Mouse (Mus musculus): Measurements from ENCODE around the gene Ranbp17.
"Not testable (repeated sequence)": the region's sequence is repeated elsewhere in the genome, so short reads cannot be mapped to it uniquely, and the experiment has no call there.

Ranbp17 gene

DNA sequence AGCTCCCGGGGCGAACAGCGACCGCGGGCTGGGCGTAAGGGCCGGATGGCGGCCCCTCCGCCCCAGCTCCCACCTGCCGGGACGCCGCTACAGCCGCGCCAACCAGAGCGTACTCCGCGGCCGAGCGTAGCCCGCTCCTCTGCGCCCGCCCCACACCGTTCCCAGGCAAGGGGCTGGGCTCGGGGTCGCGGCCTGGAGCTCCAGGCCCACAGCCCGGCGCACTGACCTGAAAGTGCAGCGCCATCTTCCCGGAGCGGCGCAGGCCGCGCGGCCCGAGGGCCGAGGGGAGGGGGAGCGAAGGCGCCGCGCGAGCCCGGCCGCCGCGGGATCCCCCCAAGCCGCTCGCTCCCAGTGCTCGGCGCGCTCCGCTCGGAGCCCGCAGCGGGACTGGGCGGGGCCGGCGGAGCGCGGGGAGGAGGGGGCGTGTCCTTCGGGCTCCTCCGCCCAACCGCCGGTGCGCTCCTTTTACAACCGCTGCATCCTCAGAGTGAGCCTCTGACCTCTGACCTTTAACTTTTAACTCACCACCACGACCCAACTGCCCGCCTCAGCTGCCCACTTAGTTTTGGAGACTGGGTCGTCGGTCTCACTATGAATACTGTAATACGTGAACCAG is at the start of gene Ranbp17:
Ranbp17 (minus strand) TSS at position 371 of the 616 bp plus-strand sequence.
- DNase-seq, result peak; percentile 27 to 35

DNA sequence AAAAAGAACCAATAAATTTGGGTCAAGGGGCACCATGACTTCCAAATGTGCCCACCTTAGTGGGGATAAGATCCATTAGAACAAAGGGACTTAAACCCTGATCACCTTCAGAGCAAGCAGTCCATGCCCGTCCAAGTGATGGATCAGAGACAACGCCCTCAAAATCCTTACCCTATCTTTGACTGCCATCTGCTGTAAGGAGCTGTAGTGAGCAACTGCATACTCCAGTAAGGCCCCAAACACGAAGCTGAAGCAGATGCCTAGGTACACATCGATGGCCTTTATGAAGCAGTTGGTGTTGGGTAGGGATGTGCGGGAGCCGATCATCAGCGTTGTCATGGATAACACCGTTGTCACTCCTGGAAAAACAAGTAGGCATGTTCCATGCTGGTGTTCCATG is 40.6 kb upstream of the Ranbp17 start:
- no peak for DNase-seq

DNA sequence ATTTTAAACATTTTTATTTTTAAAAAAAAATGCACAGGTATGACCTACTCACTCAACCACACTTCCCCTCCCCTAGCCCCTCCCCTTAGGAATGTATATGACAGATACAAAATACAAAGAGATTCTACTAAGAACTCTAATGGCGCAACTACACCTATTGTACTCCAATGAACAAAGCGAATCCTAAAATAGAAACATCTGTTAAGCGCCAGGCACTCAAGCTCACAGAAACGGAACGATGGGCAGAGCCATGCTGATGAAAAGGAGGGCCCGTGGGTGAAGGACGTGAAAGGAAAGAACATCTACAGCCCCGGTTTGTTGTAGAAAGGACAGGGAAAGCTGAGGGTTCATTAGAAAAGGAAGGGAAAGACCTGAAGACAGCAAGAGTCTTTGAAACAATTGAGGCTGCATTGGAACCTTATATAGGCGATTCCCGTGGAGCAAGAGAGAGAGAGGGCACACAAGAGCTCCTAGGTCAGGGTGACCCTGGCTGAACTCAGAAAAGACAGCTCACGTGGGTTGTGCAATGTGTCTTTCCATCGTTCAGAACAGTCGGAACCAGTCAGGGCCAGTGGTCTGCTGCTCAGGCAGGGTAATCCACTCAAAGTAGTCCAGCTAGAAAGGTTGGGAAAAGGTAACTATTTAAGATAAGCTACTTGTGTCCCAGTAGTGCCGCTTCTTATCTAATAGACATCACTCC is 37.5 kb upstream of the Ranbp17 start:
- DNase-seq, result no peak

DNA sequence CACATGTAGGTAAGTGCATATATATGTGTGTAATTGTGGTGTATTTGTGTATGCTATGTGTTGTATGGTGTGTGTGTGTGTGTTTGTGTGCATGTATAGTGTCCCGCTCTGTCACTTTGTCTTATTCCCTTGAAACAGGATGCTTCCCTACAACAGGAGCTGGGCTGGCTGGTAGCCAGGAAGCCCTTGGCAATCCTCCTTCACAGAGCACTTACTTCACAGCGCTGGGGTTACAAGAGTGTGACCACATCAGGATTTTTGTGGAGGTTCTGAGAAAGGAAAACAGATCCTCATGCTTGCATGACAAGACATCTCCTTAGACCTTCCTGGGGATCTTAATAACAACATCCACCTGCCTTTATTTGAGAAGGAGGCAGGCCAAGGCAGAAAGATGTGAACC is 33.8 kb upstream of the Ranbp17 start:
- DNase-seq, result no peak

DNA sequence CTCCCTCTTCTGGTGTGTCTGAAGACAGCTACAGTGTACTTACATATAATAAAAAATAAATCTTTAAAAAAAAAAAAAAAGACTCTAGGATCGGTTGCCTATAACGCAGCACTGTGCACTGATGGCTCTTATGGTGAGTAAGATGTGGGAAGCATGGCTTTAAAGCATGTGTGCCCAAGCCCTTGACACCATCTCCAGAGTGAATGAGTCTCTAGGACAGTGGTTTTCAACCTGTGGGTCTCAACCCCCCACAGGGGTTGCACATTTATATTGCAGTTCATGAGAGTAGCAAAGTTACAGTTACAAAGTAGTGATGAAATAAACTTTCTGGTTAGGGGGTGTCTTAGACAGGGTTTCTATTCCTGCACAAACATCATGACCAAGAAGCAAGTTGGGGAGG is 31.4 kb upstream of the Ranbp17 start:
- DNase-seq, result no peak

DNA sequence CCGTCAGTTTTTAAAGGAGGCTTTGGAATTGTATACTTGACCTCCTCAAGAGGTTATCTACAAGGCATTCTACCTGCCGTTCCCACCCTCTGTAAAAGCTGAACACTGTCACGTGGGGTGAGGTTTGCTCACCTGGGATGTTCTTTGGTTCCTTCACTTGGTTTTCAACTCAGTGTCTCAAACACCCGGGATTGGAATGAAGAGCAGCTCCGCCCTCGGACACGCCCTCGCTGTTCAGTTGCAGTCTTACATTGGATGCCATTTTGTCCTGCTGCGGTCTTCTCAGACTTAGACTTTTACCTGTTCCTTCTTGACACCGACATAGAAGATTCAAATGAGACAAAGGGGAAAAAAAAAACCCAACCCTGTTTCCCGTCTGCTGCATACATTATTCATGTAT is 30.6 kb upstream of the Ranbp17 start:
- no peak for DNase-seq

DNA sequence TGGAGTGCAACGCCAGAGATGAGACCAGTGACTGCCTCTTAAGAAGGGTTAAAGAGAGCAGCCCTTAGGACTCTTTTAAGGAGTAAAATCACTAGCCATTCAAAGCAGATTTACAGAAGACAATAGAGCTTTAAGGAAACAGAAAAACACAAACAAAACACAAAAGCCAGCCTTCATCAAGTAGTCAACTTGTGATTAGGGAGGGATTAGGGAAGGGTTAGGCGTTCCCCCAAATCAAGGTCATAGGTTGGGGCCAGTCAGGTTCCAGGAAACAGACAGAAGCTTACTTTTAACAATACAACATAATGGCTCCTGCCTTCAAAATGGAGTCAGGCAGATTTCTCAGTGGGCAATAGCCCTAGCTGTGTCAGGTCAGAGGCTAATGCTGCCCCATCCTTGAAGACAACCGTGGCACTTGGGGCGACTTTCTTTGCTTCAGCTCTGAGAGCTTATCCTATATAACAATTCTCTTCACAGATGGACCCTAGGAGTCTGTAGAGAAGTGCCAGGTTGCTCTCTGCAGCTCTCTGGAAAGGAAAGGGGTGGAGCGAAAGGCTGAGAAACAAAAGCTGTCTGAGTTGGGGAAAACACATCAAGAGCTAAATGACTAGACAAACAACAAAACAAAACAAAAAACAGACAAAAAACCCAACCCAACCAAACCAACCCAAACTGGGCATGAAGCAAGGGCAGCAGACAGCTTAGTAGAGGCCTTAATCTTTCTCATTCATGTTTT is 24.0 kb upstream of the Ranbp17 start:
- DNase-seq, result no peak

DNA sequence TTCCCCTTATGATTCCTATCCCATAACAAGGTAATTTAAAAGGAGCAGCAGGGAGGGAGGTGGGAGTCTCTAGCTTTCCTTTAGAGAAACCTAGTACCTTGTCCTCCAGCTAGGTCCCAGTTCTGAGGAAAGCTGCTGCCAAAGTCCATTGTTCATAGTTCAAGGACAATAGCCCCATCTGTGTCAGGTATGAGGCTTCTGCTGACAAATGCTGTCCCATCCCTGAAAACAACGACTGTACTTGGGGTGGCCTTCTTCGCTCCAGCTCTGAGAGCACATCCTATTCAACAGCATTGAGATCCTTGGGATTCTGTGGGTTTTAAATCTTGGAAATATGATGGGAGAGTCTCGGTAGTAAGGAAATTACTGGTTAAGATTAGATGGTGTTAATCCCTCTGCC is 23.1 kb upstream of the Ranbp17 start:
- DNase-seq, result no peak

DNA sequence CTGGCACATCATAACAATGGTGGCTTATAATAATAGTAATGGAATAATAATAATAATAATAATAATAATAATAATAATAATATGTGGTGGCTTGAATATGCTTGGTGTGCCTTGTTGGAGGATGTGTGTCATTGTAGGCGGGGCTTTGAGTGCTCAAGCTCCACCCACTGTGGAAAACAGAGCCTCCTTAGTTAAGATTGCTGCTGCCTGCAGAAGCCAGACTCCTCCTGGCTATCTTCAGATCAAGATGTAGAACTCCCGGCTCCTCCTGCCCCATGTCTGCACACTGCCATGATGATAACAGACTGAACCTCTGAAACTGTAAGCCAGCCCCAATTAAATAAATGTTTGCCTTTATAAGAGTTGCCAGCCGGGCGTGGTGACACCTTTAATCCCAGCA is 21.0 kb upstream of the Ranbp17 start:
- no peak for DNase-seq

DNA sequence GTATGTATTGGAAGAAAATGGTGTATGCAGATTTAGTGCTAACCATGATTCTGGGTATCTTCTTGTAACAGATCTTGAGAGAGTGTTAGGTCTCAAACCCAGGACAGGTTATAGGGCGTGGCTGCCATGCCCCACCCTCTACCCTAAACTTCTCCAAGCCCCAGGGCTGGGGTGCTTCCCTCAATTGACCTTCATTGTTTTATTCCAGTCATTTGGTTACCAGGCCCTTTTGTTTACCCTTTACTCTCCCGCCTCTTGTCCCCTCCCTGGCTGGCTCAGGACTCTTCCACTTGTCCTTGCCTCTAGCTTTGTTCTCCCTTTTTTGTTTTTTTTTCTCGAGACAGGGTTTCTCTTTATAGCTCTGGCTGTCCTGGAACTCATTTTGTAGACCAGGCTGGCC is 20.0 kb upstream of the Ranbp17 start:
- DNase-seq, result no peak

DNA sequence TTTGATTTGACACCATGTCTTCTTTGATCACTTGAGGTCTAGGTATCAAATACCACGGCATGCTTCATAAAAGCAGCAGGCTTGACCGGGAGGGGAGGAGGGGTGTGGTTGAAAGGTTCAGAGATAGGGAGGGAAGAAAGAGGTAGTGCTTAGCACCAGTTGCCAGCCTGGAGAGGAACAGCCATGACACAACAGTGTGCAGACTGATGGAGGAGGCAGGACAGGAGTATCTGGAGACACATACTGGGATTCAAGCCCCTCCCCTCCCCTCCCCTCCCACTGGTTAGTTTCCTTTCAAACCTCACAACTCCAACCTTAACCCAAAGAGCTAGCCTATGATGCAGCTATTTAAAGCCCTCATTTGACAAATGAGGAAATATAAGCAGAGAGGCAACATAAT is 16.0 kb upstream of the Ranbp17 start:
- no peak for DNase-seq

DNA sequence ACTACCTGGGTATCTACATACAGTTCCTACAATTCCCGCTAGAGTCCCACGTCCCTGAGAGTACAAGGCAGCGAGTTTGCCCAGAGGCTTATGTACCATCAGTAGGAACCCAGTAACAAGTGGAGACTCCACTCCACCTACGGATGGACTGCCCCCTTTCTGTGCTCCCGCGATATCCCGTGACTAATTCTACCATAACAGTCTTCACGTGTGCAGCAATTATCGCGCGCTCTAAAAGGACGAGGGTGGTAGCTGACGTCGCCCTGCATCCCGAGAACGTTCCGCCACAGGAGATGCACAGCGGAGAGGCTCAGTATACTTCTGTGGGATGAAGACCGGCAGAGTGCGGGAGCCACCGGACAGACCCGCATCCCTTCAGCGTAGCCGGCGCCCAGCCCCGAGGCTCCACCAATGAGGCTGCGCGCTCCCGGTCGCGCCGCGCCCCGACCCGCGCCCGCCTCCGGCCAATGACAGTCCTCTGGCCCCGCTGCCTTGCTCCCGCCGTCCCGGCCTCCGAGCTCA is 631 bp downstream of the Ranbp17 start:
- DNase-seq, result no peak

DNA sequence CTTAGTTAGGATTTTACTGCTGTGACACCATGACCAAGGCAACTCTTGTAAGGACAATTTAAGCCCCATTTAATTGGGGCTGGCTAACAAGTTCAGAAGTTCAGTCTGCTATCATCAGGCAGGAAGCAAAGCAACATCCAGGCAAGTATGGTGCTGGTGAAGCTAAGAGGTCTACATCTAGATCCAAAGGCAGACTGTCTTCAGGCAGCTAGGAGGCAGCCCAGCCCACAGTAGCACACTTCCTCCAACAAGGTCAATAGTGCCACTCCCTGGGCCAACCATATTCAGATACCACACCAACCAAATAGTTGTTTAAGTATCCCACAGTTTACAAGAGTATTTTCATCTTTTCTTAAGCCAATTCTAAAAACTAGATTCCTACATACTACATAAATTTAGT is 4.1 kb downstream of the Ranbp17 start:
- no peak for DNase-seq

DNA sequence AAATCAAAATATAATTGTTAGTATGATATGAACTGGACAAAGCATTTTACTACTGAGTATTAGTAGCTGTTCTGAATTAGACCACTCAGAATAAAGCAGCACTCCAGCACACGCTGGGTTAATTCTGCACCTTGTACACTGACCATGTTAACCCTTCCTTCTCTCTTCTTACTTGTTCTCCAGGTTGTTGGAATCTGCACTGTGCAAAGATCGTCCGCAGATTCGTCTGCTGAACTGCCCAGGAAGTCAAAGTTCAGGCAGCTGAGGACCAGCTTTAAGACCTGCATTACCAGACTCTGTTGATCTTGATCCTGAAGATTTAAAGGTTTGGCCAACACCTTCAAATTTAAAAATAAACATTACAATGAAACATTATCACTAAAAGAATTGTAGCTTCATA is 27.8 kb downstream of the Ranbp17 start:
- DNase-seq, result no peak

DNA sequence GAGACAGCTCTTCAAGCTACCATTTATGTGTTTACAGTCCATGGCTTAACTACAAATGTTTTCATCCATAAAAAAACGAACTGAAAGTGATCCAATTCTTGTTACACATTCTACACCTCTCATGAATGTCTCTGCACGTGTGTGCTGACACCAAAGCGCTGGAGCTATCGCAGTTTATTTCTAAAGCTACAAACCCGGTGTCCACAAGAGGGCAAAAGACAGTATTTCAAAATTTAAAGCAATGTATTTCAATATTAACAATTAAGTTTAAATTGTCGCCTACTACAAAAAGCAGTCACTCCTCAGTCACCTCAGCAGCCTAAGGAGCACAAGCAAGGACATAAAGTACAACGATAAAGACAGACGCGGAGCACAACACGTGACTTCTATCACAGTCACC is 33.1 kb downstream of the Ranbp17 start:
- DNase-seq, result no peak

DNA sequence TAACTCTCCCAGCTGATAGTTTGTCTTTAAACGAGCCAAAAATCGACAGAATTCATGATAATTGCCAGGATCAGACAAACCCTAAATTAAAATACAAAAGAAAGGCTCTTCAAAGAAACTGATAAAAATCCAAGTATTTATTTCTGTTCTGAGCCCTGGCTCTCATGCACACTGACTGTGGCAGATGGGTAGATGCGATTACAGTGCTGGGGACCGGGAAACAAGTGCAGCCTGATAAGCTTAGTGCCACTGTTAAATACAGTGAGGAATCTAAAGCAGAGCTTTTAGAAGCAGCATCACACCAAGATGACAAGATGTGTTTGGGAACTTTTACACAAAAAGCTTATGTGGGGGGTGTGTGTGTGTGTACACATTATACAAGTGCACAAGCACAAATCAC is 34.3 kb downstream of the Ranbp17 start:
- no peak for DNase-seq

DNA sequence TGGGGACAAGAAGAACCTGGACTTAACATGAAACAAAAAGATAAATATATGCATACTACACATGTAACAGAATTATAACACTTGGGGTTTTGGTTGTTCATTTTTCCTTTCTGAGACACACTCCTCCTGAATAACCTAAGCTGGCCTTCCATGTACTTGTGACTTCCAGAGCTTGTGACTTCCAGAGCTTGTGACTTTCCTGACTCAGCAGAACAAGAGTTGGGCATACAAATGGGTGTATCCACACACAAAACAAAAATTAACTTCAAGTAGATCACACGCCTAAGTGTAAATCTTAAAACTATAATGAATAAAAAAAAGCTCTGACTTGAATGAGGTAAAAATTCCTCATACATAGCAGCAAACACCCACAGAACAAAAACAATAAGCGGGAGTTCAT is 36.9 kb downstream of the Ranbp17 start:
- no peak for DNase-seq

DNA sequence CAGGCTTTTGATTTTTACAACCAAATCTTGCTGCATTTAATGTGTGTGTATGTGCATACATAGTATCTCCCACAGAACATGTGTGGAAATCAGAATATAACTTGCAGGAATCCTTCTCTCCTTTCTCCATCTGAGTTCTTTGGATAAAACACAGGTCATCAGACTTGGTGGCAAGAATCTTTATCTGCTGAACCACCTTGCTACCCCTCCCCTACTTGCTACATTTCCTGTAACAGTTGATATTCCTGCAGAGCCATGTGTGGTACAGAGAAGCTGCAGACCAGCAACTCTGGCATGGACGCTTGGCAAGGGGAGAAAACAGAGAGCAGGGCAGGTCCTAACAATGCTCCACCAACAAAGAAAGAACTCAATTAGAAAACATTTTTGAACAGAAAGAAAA is 52.4 kb downstream of the Ranbp17 start:
- no peak for DNase-seq

DNA sequence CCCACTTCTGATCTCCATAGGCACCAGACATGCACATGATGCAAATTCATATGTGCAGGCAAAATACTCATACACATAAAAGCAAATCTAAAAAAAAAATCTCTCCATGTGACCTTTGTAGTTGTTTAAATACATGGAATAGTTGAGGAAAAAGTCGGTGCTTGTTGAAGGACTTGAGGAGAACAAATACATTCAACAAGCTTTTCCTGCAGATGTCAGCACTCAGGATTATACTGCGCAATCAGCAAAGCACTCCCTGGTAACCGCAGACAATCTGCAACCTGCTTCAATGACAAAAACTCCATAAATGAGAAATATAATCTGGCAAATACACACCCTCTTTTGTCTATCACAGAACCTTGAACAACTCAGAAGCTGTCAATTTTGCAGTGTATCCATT is 59.5 kb downstream of the Ranbp17 start:
- DNase-seq, result no peak

DNA sequence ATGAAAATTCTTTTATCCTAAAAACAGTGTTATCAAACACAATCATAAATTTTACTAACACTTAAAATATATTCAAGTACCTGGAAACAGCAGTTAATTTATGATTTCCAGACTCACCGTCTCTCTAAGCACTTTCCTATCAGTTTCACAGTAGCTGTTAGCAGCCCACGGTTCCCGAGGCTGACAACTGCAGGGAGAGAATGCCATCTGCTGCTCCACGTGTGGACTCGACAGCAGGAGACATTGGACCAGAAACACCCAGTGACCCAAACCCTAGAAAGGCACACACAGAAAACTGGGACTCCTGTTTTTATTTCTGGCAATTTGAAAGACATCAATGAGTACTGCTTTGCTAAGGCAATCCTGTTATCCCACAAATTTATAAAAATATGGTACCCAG is 79.7 kb downstream of the Ranbp17 start:
- no peak for DNase-seq

DNA sequence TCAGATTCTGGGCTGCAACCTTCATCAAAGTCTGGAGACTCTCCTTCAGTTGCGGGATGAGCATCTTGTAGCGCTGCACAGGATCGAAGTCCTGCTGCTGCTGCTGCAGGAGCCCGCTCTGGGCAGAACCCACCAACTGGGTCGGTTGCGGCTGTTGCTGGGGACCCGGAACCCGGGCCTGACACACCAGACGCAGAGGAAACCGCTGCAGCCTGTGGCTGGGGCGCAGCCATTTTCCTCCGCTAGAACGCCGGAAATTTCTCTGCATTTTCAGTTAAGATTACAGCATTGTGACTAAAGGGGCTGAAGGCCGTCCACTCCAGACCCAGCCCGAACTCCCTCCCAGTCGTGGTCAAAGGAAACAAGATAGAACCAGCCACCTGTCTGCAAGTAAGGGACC is 85.3 kb downstream of the Ranbp17 start:
- peak in 1 of 2 experiments; percentile 3 for DNase-seq

DNA sequence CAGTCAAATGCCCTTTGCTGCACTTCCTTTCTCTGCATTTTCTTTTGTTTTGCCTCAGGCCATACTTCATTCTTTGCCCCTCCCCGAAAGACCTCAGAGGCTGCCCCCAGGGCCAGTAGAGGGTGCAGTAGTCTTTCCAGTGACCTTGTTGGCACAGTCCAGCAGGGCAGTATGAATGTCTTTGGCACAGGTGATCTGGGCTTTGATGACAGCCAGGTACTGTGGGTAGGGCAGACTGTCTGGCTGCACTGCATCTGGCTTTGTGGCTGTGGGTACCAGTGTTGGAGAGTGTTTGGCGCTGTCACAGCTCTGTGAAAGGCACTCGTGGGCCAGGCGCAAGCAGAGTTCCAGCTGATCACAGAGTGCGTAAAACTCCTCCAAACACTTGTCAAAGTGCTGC is 85.8 kb downstream of the Ranbp17 start:
- not testable (repeated sequence) for DNase-seq

DNA sequence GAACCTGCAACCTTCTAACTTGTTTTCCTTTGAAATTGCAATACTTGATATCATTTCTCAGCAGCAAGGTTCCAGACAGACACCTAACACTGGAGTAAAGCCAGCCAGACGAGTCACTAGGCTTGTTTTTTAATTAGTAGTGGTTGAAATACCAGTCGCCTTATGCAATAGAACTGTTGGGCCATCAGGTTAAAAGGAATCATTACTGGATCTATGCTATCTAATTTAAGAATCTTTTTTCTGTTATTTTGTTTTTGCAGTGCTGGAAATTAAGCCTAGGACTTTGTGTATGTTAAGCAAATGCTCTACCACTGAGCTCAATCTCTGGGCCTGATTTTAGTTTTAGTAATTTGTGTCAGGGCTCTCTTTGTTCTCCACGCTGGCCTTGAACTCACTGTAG is 91.3 kb downstream of the Ranbp17 start:
- DNase-seq, result no peak

DNA sequence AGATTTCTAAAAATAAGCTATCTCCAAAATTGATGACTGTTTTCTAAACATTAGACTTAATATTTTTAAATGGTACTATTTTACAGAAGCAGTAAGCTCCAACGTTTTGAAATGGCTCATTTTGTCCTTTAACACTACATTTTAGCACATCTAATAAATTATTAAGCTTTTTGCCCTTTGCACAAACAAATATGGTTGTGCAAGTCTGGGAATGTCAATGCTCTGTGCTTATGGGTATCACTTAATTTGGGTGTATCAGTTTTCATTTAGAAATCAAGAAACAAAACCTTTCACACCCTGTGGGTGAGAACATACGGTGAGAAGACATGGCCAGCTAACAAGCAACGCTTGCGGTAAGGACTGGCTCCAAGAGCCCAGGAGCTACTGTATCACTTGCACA is 108.9 kb downstream of the Ranbp17 start:
- DNase-seq, result no peak

Data from thymus, postnatal 36 days (tissue).